Mouse (Mus musculus): ENCODE data around the gene Zfp787.
"Not testable (repeated sequence)": the region's sequence is repeated elsewhere in the genome, so short reads cannot be mapped to it uniquely, and the experiment has no call there.

Gene Zfp787

GRCm38 (mm10) chr7:6161541-6161940, 5.7 kb upstream of the Zfp787 start:
- DNase-seq, result no peak

GRCm38 (mm10) chr7:6159604-6160003, 3.8 kb upstream of the Zfp787 start:
- DNase-seq, result no peak

- DNase-seq, result no peak
Measured at GRCm38 (mm10) chr7:6157479-6157878, 1.7 kb upstream of the Zfp787 start.

DNA sequence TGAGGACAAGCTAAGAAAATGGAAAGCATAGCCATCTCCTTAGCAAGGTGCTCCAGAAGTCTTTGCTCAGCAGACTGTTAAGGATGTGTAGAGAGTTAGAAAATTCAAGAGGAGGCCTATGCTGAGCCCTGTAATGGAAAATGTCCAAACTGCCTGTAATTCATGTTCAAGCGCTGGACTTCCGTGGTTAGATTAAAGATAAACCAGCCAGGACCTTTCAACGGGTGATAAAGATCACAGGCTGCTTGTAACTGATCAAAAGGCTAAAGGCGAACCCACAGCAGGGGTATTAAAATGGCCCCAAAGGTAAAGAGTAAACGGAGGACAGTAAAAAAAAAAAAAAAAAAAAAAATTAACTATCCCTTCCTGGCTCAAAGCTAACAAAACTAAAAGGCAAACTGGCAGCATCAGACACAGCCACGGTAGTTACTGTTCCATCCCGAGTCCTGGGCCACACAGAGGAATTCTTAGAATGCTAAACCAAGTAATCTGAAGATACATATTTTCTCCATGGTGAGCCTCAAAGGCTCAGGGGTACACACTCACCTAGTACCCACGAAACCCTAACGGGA, 1.2 kb upstream of the Zfp787 start:
- no peak for DNase-seq

- DNase-seq, result peak; percentile 69 to 71
Measured at GRCm38 (mm10) chr7:6155031-6155872, 545 bp downstream of the Zfp787 start.

GRCm38 (mm10) chr7:6154164-6154563, 1.6 kb downstream of the Zfp787 start:
- no peak for DNase-seq

GRCm38 (mm10) chr7:6153131-6153530, 2.7 kb downstream of the Zfp787 start:
- no peak for DNase-seq

- no peak for DNase-seq
Measured at GRCm38 (mm10) chr7:6152036-6152435, 3.8 kb downstream of the Zfp787 start.

- DNase-seq, result no peak
Measured at GRCm38 (mm10) chr7:6151266-6151665, 4.5 kb downstream of the Zfp787 start.

- DNase-seq, result no peak
Measured at GRCm38 (mm10) chr7:6147688-6148087, 8.1 kb downstream of the Zfp787 start.

DNA sequence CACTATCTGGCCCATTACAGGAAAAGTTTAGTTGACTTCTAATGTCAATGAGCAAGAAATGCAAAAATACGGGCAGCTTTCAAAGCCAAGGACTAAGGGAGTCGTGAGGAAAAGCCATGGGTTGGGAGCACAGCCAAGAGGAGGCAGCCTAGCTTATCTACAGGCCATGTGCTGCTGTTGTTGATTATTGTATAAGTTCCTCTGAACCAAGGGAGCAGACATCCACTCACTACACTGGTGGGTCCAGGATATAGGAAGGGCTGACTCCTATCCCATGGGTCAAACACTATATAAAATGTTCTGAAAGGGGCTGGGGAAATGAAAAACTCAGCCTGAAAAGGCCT, 8.8 kb downstream of the Zfp787 start:
- no peak for DNase-seq

DNA sequence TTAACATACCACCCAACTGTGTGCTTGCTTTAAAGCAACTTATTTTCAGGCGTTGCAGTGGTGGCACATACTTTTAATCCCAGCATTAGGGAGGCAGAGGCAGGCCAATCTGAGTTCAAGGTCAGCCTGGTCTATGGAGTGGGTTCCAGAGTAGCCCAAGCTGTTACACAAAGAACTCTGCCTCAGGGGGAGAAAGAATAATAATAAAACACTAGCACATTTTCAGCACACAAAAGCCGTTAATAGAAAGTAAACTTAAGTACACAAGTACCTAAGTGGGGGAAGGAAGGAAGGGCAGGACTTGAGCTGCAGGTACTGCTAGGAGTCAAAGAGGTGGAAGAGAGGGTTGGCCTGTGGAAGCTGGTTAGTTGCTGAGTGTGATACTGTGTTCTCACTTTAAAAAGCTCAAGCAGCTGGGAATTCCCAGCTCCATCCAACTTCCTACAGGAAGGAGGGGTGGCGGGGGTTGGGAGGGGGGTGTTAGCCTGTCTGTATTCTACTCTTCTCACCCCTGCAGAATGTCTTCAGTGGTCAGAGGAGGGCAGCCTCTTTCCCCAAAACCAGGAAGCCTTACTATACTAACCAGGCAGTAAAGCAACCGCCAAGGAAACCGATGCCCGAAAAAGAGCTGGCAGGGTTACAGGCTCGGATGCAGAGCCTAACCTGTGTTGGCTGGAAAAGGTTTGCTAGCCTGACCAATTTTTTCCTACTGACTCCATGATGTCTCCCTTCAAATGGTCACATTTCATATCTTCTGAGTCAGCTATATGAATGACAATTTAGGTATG, 9.4 kb downstream of the Zfp787 start:
- DNase-seq, result no peak

GRCm38 (mm10) chr7:6145423-6146188, 10.2 kb downstream of the Zfp787 start:
- no peak for DNase-seq

DNA sequence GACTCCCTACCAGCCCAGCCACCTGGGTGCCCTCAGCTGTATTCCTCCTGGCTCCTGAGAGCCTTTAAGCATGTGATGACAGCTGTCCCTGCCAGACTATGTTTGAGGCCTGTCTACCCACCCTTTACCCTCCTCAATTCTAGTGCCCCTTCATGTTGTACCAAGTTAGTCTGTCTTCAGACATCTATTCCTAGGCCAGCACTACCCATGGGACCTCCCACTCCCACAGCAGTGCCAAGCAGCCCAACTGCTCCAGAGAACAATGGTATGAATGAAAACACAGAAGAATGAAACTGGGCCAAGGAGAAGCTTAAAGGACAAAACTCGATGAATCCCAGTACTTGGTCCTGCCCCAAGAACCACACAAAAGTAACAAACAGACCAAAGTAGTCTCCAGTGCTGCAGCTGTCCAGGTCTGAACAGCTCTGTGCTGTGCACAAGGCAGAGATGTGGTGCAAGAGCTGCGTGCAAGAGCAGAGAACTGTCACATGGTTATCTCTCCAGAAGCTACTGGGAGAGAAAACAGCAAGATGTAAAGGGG, 11.7 kb downstream of the Zfp787 start:
- no peak for DNase-seq

GRCm38 (mm10) chr7:6139295-6139694, 16.5 kb downstream of the Zfp787 start:
- no peak for DNase-seq

DNA sequence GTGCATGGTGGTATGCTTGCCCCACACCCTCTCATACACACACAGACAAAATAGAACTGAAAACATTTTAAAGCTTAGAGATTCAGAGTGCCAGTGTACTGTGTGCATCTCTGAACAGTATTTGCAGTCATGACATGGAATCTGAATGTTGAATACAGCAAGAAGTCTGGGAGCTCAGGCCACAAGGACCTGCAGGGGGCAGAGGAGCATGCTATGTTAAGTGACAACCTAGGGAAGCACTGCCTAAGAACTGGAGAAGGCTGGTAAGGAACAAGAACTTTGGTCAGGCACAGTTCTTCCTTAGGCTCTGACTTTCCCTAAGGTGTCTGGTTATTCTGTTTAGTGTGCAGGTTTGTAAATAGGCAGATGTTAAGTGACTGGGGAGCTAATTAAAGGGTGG, 19.3 kb downstream of the Zfp787 start:
- no peak for DNase-seq

GRCm38 (mm10) chr7:6132646-6133045, 23.2 kb downstream of the Zfp787 start:
- no peak for DNase-seq

DNA sequence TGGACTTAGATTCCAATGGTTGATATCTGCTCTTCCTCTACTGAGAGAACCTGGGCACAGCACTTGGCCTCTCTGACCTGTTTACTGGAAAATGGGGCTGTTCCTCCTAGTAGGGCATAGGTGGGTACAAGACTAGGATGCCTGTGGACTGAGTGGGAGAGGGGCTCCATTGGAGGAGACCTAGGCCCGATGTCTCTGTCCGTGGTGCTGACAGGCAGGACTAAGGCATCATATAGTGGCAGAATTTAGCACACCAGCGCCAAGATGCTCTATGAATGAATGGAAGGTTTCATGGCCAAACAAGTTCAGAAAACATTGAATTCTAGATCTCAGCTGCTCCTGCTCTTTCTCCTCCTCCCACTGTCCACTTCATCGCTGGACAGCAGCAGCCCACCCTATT, 25.5 kb downstream of the Zfp787 start:
- no peak for DNase-seq

DNA sequence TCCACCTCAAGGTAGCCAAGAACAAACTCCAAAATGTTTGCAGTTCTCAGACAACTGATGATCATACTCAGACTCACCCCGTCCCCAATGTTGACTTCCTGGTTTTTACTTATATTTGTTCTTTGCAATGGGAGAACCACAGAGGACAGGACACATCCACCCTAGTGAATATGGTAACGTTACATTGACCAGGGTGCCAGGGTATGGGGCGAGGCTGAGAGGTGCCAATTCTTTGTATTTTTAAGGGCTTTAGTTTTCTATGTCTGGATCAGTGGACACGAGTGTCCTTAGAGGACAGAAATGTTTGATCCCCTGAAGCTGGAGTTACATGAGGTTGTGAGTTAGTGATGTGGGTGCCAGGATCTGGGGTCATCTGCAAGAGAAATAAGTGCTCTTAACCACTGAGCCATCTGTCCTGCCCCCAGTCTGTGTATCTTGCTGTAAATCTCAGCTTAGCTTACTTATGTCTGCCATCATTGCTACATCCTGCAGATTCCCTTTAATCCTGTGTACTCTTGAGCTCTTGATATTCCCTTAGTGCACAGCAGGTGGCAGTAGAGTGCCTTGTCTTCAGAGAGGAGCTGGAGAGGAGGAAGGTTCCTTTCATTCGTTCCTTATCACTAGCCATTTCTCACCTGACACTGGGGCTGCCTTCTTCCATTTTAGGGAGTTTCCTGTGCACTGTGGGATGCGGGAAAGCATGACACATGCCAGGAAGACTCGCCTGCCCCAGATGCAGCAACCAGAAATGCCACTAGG, 28.9 kb downstream of the Zfp787 start:
- DNase-seq, result peak; percentile 29 to 70

DNA sequence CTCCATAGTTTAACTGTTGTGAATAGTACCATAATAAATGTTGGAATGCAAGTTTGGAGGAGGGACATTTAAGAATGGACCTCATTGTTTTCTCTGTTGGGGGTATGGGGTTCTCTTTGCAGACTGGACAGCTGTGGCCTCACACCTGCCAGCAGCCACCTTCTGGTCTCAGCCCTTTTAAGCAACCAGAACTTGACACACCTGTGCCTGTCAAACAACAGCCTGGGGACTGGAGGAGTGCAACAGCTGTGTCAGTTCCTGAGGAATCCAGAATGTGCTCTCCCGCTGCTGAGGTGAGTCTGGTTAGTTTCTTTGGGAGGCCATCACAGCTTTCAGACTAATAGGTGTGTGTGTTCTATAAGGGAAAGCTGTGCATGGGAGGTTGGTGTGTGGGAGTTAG, 34.7 kb downstream of the Zfp787 start:
- not testable (repeated sequence) for DNase-seq

DNA sequence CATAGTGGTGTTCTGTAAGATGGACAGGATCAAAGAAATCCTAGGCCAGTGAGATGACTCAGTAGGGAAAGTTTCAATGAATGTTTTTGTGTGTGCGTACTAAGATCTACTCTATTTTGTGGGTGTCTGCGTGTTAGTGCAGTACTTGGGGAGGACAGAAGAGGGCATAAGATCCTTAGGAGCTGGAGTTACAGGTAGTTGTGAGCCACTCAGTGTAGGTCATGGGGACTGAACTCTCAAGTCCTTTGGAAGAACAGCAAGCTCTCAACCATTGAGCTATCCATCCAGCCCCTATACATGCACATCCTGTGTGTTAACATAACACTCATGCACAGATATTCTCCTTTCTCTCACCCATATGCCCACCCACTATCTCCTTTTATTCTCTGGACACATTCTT, 35.7 kb downstream of the Zfp787 start:
- DNase-seq, result not testable (repeated sequence)

DNA sequence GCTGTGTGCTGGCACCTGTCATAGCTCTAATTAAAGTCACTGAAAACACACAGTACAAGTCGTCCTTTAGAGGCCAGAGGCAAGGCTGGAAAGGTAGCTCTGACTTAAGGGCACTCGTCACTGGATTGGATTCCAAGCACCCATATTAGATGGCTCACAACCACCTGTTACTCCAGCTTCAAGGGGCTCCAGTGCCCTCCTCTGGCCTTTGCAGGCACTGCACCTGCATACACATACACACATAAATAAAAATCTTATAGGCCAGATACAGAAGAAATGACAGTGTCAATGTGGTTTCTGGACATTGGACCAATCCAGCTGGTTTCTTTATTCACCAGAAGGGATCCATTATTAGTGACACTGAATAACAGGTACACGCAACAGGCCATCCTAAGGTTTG, 36.3 kb downstream of the Zfp787 start:
- no peak for DNase-seq

Measured in spleen, adult 18-20 months (tissue).